Mouse (Mus musculus) embryonic facial prominence, embryonic 10.5 days (tissue): ENCODE results near the gene Nxn. TPM values are rescaled to one million over a fixed set of nuclear protein-coding genes. Genes with fewer than 3 reads are reported as not detected.
A peak's percentile ranks its signal among the peaks of the same experiment; 100 is the strongest.

Source experiments
- DNase-seq: peaks from one replicate; pipeline ENCODE4 v3.0.0-alpha.2; 2017; ENCODE audit warnings: low spot score
- H3K27ac ChIP-seq: fragments of 300-500 bp; sonication (generic); replicated peaks from 2 replicates; pipeline ENCODE4 v1.5.1; 2016; ENCODE audit warnings: mild to moderate bottlenecking
- H3K27me3 ChIP-seq: fragments of 300-500 bp; sonication (generic); replicated peaks from 2 replicates; pipeline ENCODE4 v1.6.1; 2016; ENCODE audit warnings: low read depth, mild to moderate bottlenecking; ENCODE audit not compliant: poor library complexity, severe bottlenecking
- H3K36me3 ChIP-seq: fragments of 300-500 bp; sonication (generic); replicated peaks from 2 replicates; pipeline ENCODE4 v1.6.1; 2016; ENCODE audit warnings: mild to moderate bottlenecking, moderate library complexity
- H3K4me1 ChIP-seq: fragments of 300-500 bp; sonication (generic); 2 replicates; pipeline ENCODE4 v1.6.1; 2016
- H3K4me3 ChIP-seq: fragments of 300-500 bp; sonication (generic); 2 replicates; pipeline ENCODE4 v1.5.1; 2016; ENCODE audit warnings: mild to moderate bottlenecking, moderate library complexity
- H3K9me3 ChIP-seq: fragments of 300-500 bp; sonication (generic); 2 replicates; pipeline ENCODE4 v1.6.1; 2016; ENCODE audit warnings: mild to moderate bottlenecking
- WGBS: fragments of 180-500 bp; shearing (Covaris S2); methylation state at CpG from one replicate; pipeline ENCODE4 v1.1.7; 2016; 5-methylcytosine and 5-hydroxymethylcytosine counted together
- polyA plus RNA-seq: library from polyadenylated mRNA; unstranded; fragments of >200 nt; fragmentation: Nextera tagmentation; extraction: Ambion mirVana; gene quantifications from 2 replicates; pipeline ENCODE4 v1.2.1, GENCODE M21; 2016

The Nxn gene
- polyA plus RNA-seq, 1 experiment from 2014 or later = 42.0 TPM

DNA sequence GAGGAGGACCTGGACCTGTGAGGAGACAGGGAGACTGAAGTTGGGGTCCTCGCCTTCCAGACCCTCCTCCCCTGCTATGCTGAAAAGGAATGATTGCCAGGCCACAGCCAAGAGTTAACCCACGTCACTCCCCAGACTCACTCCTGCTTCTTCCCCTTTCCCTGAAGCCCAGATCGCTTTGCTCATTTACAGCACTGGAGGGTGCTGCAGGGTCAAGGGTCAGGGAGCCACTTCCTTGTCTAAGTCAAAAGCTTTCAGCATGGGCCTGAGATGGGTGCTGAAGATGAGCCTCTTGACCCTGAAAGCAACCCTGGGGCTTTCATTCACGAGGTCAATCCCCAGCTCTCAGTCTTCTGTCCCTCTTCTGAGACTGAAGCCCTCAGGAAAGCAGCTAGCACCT lies 20.2 kb upstream of the Nxn start:
- WGBS = 65% methylated on average over 4 of the region's 4 CpGs
- Histone ChIP-seq H3K4me3 (no peak overlapping the region), H3K4me1 (peaks cover 29% of the 10 kb centered on the region), H3K9me3 (no peaks in the 10 kb centered on the region), H3K36me3 (peaks cover 100% of the 10 kb centered on the region), H3K27ac (no peak overlapping the region), H3K27me3 (no peaks in the 10 kb centered on the region)
- no peak for DNase-seq

DNA sequence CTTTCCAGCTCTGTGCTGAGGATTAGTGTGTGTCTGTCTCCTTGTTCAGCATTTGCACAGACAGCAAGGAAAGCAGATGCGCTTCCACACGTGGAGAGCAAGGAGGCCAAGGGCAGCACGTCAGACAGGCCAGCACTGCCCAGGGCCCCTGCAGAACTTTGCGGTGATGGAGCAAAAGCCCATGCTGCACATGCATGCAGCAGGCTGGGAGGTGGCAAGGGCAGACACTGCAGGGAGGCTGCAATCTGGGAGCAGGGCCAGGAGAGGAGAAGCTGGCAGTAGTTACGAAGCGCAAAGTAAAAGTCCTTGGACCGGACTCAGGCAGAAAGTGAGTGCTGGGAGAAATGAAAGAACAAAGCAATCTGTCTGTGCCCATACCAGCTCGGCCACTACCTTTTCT lies 19.5 kb upstream of the Nxn start:
- H3K9me3 ChIP-seq = no peaks in the 10 kb centered on the region
- no peaks in the 10 kb centered on the region for H3K27me3 ChIP-seq
- DNase-seq = no peak
- no peak overlapping the region for H3K4me3 ChIP-seq
- H3K4me1 ChIP-seq = peaks cover 29% of the 10 kb centered on the region
- H3K36me3 ChIP-seq = peaks cover 100% of the 10 kb centered on the region
- 90% methylated on average over 8 of the region's 8 CpGs for WGBS
- no peak overlapping the region for H3K27ac ChIP-seq

DNA sequence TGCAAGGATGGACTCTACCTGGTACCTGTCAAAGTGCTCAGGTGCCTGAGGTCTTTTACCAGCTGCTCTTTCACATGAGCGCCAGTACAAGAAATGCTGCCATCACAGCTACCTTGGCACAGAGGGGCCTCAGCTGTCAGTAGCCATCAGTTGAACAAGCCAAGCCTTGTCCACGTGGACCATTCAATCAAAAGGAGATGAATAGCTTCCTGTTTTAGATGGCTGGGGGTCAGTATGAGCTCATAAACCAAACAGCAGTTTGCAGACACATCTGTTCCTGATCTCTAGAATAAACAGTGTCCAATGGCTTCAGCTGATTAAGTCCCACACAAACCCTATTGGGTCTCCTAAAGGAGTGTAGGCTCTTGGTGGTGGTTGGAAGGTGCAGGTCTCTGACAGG lies 17.0 kb upstream of the Nxn start:
- DNase-seq = peak; percentile 41
- Histone ChIP-seq H3K27me3 (no peaks in the 10 kb centered on the region), H3K4me1 (peaks cover 29% of the 10 kb centered on the region), H3K9me3 (no peaks in the 10 kb centered on the region), H3K4me3 (no peak overlapping the region), H3K27ac (no peak overlapping the region; the same call in 1 of the 2 replicates), H3K36me3 (peaks cover 98% of the 10 kb centered on the region)
- 42% methylated on average over 2 of the region's 2 CpGs for WGBS

DNA sequence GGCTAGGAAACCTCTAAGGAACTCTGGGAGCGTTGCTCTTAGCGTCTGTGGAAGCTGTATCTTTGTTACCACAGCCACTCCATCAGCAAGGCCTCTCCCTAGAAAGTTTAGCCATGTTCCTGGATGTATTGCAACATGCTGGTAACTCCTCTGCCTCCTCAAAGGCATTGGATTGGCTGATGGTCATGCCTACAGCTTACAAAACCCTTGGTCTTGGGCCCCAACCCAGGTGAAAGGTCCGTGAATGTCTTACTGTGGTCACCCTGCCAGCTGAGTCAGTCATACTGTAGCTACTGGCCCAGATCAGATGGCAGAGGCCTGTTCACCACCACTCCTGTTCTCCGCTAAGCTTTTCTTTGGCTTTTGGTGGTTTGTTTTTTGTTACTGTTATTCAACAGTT lies 16.1 kb upstream of the Nxn start:
- Histone ChIP-seq H3K9me3 (no peaks in the 10 kb centered on the region), H3K27ac (no peak overlapping the region), H3K36me3 (peaks cover 96% of the 10 kb centered on the region), H3K27me3 (no peaks in the 10 kb centered on the region), H3K4me1 (peaks cover 29% of the 10 kb centered on the region), H3K4me3 (no peak overlapping the region)
- 92% methylated on average over 4 of the region's 4 CpGs for WGBS
- no peak for DNase-seq

DNA sequence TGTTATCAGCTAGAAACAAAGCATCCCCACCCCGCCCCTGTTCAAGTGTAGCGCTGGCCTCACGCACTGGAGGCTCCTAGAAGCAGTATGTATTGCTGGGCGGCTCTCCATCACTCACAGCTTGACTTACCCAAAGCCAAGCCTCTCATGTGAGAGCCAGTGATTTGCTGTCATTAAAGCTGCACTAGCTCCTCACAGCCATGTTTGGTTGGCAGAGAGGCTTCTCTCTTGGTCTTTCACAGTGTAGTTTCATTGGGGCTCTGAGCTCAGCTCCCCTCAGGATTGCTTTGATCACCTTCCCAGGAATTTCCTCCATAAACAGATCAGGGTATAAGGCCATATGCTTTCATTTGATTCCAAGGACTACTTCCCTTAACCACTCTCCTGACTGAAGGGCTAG lies 14.3 kb upstream of the Nxn start:
- no peaks in the 10 kb centered on the region for H3K27me3 ChIP-seq
- peaks cover 27% of the 10 kb centered on the region for H3K4me1 ChIP-seq
- H3K27ac ChIP-seq = no peak overlapping the region
- H3K36me3 ChIP-seq = peaks cover 91% of the 10 kb centered on the region
- H3K4me3 ChIP-seq = no peak overlapping the region
- no peak for DNase-seq
- no peaks in the 10 kb centered on the region for H3K9me3 ChIP-seq
- WGBS = 87% methylated on average over 4 of the region's 4 CpGs

DNA sequence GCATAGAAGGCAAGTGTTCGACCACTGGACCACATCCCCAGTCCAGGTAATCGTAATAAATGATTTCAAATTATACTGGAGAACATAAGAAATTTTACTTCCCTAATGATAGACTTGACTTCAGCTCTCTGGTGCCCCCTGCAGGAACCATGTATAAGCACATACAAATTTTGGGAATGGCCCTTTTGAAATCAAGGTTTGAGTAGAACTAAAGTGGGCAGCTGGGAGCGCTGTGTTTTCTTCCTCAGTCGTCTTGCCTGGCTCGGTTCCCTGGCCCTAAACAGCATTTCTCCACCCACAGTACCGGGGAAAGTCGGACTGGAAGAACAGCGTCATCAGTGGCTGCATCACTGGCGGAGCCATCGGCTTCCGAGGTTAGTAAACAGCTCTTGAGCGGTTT lies 11.9 kb upstream of the Nxn start:
- Histone ChIP-seq H3K27ac (no peak overlapping the region), H3K36me3 (peaks cover 67% of the 10 kb centered on the region)

DNA sequence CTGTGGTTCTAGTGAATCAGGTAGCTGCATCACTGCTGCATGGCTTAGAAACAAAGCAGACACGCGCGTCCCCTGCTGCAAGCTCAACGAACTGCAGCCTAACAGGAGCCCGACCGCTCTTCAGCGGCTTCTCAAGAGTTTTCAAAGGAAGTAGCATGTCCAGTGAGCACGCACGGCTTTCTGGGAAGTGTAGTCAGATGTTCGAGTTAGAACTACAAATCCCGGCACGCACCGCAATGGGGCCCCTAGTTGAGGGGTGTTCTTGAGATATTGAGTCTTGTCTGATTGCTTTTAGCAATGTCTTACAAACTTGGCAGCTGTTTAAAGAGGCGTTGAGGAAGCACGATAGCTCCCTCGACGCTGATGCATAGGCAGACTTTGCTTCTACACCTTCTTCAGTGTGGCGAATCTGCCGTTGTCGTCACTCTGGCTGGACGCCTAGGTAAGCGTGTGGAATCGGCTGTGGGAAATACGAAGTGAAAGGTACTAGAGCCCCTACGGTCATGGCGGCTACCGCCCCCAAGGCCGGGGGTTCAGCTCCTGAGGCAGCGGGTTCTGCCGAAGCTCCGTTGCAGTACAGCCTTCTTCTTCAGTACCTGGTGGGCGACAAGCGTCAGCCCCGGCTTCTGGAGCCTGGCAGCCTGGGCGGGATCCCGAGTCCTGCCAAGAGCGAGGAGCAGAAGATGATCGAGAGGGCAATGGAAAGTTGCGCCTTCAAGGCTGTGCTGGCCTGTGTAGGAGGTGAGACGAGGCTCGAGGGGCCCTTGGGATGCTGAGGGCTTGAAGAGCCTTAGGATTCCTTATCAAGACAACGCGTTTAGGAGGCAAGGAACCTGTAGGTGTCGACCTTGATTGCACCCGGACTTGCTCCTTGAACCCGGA lies 8.0 kb upstream of the Nxn start, which contains the start of gene Timm22:
Timm22 (plus strand) TSS at position 251 of the 882 bp plus-strand sequence.
- H3K4me3 ChIP-seq = peak within 1 kb of the TSS; percentile 82
- H3K9me3 ChIP-seq = no peaks in the 10 kb centered on the region
- H3K36me3 ChIP-seq = peaks cover 28% of the 10 kb centered on the region
- WGBS = under 1% methylated on average over 46 of the region's 46 CpGs
- H3K27ac ChIP-seq = peak within 1 kb of the TSS; percentile 92
- H3K27me3 ChIP-seq = no peaks in the 10 kb centered on the region
- DNase-seq = peak; percentile 97
- peaks cover 13% of the 10 kb centered on the region for H3K4me1 ChIP-seq

More for the DNA sequence above, 11.9 kb upstream of the Nxn start:
- no peaks in the 10 kb centered on the region for H3K27me3 ChIP-seq
- DNase-seq = peak; percentile 63
- 75% methylated on average over 12 of the region's 12 CpGs for WGBS
- no peak overlapping the region for H3K4me3 ChIP-seq
- no peaks in the 10 kb centered on the region for H3K9me3 ChIP-seq
- H3K4me1 ChIP-seq = peaks cover 23% of the 10 kb centered on the region

DNA sequence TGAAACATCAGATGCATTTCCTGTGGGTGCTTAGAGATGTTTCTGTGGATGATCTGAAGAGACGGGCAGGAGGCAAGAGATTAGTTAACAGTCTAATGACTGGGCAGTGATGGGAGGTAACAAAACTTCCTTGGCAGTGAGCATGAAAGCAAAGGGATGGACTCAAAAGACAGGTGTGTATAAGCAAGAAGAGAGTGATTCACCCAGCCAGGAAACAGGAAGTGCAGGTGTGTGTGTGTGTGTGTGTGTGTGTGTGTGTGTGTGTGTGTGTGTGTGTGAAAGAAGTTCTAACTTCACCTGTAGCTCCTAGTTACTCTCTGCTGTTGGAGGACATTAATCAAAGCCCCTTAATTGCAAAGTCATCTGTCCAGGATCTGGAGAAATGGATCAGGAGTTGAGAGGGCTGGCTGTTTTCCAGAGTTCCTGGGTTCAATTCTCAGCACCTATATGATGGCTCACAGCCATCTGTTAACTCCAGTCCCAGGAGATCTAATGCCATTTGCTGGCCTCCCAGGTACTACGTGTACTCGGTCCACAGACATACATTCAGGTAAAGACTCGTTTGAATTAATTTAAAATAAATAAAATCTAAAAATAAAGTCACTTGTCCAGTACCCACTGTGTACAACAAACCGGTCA lies 6.8 kb upstream of the Nxn start:
- Histone ChIP-seq H3K27ac (no peak overlapping the region), H3K27me3 (no peaks in the 10 kb centered on the region), H3K4me1 (peaks cover 13% of the 10 kb centered on the region), H3K36me3 (peaks cover 19% of the 10 kb centered on the region), H3K4me3 (no peak overlapping the region), H3K9me3 (no peaks in the 10 kb centered on the region)
- no peak for DNase-seq
- WGBS = 83% methylated on average over 5 of the region's 5 CpGs

DNA sequence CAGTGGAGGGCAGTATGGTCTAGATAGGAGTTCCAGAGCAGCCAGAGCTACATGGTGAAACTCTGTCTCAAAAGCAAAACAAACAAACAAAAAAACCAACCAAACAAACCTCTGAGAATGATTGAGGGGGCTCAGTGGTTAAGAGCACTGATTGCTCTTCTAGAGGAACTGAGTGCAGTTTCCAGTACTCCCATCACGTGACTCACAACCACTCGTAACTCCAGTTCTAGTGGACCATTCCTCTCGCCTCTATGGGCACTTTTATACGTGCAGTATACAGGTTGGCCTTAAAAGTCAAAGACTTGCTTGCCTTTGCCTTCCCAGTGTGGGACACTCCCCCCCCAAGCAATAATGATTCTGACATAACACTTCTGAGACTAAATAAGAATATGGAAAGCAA lies 6.2 kb upstream of the Nxn start:
- Histone ChIP-seq H3K27ac (no peak overlapping the region), H3K4me3 (no peak overlapping the region), H3K9me3 (no peaks in the 10 kb centered on the region), H3K27me3 (no peaks in the 10 kb centered on the region), H3K36me3 (peaks cover 14% of the 10 kb centered on the region), H3K4me1 (peaks cover 13% of the 10 kb centered on the region)
- WGBS = 69% methylated on average over 4 of the region's 4 CpGs
- DNase-seq = no peak

DNA sequence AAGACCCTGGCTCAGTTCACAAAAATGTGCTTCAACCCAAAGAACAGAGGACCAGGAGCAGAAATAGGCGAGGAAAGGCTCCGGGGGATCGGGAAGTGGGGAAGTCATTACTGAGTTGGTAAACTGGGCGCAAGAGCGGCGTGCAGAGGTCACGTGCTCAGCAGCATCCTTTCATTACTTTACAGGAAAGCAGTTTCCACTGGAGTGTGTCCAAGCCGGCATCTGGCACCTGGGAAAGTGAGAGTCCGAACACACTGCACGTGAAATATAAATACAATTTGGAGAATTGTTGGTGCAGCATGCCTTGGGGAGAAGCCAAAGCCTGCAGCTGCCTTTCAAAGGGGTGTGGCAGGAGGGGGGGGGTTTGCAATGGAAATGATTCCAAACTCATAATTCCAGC lies 2.5 kb upstream of the Nxn start:
- Histone ChIP-seq H3K4me3 (no peak overlapping the region), H3K36me3 (no peaks in the 10 kb centered on the region), H3K4me1 (peaks cover 26% of the 10 kb centered on the region), H3K27me3 (no peaks in the 10 kb centered on the region), H3K9me3 (no peaks in the 10 kb centered on the region), H3K27ac (no peak overlapping the region)
- DNase-seq = no peak
- WGBS = 75% methylated on average over 10 of the region's 10 CpGs

DNA sequence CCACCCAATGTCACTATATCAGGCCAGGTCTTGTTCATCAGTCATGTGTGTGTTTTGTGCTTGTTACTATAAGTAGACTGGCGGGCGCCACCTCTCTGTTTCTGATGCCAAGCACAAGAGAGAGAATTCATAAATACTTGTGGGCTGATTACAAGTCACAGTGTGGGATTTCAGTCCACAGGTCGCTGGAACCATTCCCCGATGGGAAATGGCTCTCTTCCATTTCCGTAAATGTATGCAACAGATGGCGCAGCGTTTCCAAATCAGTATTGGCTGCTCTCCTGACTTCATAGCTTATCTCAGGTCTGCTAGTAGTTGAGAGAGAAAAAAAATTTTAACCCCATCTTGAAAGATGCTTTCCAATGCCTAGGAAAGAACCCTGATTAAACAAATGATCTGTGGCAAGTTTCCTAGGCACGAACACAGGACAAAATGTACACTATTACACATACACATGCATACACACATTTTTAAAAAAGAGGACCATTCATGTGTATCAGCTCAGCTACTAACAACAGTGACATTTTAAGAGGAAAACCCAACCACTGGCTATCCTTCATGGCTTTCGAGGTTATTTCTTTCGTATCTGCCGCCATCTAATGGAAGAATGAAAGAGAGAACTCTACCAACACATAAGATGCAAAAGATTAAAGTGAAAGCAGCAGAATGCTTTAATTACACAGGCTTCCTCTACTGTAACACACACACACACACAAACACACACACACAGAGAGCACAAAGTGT lies 819 bp upstream of the Nxn start:
- Histone ChIP-seq H3K4me3 (peak overlapping the region; percentile 90), H3K9me3 (no peaks in the 10 kb centered on the region), H3K4me1 (peaks cover 40% of the 10 kb centered on the region), H3K27me3 (no peaks in the 10 kb centered on the region), H3K27ac (peak overlapping the region; percentile 92; the same call in 1 of the 2 replicates), H3K36me3 (no peaks in the 10 kb centered on the region)
- WGBS = 13% methylated on average over 11 of the region's 11 CpGs
- DNase-seq = peak; percentile 36

DNA sequence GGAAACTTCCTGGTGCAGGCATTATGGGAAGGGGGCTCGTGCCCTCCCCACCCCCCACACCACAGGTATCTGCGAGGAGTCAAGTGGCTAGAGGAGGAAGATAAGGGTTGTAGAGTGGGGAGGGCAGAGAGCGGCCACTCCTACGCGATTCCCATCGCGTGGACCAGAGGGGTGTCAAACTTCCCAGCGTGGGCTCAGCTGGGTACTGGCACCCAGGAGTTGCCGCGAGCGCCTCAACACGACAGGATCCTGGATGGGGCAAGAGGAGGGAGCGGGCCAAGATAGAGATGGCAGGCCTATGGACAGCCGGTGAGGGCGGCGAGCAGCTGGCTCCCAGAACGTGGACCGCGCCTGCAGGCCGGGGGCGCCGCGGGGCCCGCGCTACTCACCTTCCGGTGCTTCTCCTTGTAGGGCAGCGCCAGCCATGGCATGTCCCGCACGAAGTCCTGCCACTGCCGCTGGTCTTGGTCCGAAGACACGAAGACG lies 585 bp downstream of the Nxn start:
- peaks cover 41% of the 10 kb centered on the region for H3K4me1 ChIP-seq
- peak; percentile 74 for DNase-seq

More for the DNA sequence above, 585 bp downstream of the Nxn start:
- Histone ChIP-seq H3K9me3 (no peaks in the 10 kb centered on the region), H3K4me3 (peak overlapping the region; percentile 90), H3K27me3 (no peaks in the 10 kb centered on the region), H3K36me3 (peaks cover 3% of the 10 kb centered on the region; the same call in 1 of the 2 replicates), H3K27ac (peak overlapping the region; percentile 92)
- under 1% methylated on average over 33 of the region's 33 CpGs for WGBS
